Mouse (Mus musculus) kidney, adult 2 months (tissue): ENCODE data around the gene Akap10. TPM values are rescaled to one million over a fixed set of nuclear protein-coding genes. Genes with fewer than 3 reads are reported as not detected.
"Not testable (repeated sequence)": the region's sequence is repeated elsewhere in the genome, so short reads cannot be mapped to it uniquely, and the experiment has no call there.

Experiments used
- DNase-seq: peaks from one replicate; pipeline ENCODE4 v3.0.0; 2021
- H3K27ac ChIP-seq: fragments of 200-500 bp; 2 replicates; pipeline ENCODE4 v1.5.1; 2012; ENCODE audit warnings: low read depth, low read length, control low read depth, inconsistent platforms; ENCODE audit not compliant: insufficient read depth
- H3K27me3 ChIP-seq: fragments of 200-500 bp; replicated peaks from 2 replicates; pipeline ENCODE4 v1.6.1; 2012; ENCODE audit warnings: mild to moderate bottlenecking, moderate library complexity, low read length, inconsistent platforms; ENCODE audit not compliant: control insufficient read depth, insufficient read depth
- H3K36me3 ChIP-seq: fragments of 200-500 bp; 2 replicates; pipeline ENCODE4 v1.6.1; 2012; ENCODE audit warnings: mild to moderate bottlenecking, moderate library complexity, low read length, inconsistent platforms; ENCODE audit not compliant: control insufficient read depth, insufficient read depth
- H3K4me1 ChIP-seq: fragments of 200-500 bp; 2 replicates; pipeline ENCODE4 v1.6.1; 2011; ENCODE audit warnings: low read length; ENCODE audit not compliant: control insufficient read depth, insufficient read depth
- H3K4me3 ChIP-seq: fragments of 200-500 bp; 2 replicates; pipeline ENCODE4 v1.5.1; 2011; ENCODE audit warnings: mild to moderate bottlenecking, low read depth, low read length, control low read depth; ENCODE audit not compliant: insufficient read depth
- CTCF ChIP-seq: fragments of 200-500 bp; conservative IDR thresholded peaks from 2 replicates; pipeline ENCODE4 v1.5.1; 2011; ENCODE audit warnings: low read depth, mild to moderate bottlenecking, control low read depth, low read length, moderate library complexity, mixed read lengths; ENCODE audit not compliant: insufficient read depth, insufficient read length
- POLR2A ChIP-seq: fragments of 200-500 bp; IDR thresholded peaks from one replicate; pipeline ENCODE4 v1.6.1; 2011; ENCODE audit warnings: low read depth, low read length, control low read depth
- WGBS: fragments of 180-500 bp; shearing (Covaris S2); methylation state at CpG from one replicate; pipeline ENCODE4 v1.1.7; 2018; 5-methylcytosine and 5-hydroxymethylcytosine counted together
- polyA plus RNA-seq: library from polyadenylated mRNA; depleted of rRNA; stranded (reverse); fragments of >200 nt; gene quantifications from 2 replicates; pipeline ENCODE4 v1.2.3, GENCODE M21; 2012

Gene Akap10
- polyA plus RNA-seq, 1 experiment, result 17.2 TPM

DNA sequence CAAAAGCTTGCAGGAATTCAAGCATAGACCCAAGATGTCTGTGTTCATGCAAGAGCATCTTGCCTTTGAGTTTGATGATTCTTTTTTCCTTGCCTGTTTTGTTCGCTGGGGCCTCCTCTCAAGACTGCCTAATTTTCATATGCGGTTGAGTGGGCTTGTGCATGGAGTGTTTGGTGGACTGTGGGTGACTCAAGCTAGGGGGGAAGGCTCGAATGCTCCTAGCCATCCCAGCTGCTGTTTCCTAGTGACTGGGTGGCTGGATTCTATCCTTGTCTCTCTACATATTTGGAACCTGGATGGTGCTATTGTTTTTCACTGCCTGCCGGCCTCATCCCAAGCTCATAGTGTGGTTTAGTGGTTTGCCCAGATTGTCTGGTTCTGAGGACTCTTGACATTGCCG is 34.6 kb upstream of the Akap10 start:
- Histone ChIP-seq H3K27me3 (no peaks in the 10 kb centered on the region), H3K4me1 (no peaks in the 10 kb centered on the region), H3K27ac (no peak overlapping the region), H3K36me3 (no peaks in the 10 kb centered on the region), H3K4me3 (no peak overlapping the region)
- 90% methylated on average over 5 of the region's 5 CpGs for WGBS
- no peak for TF ChIP-seq POLR2A
- TF ChIP-seq CTCF, result no peak
- no peak for DNase-seq

- no peak overlapping the region for H3K4me3 ChIP-seq
- no peak for TF ChIP-seq POLR2A
- no peak for TF ChIP-seq CTCF
- 88% methylated on average over 3 of the region's 3 CpGs for WGBS
These were observed 33.1 kb upstream of the Akap10 start for GRCm38 (mm10) chr11:61963193-61963592.

DNA sequence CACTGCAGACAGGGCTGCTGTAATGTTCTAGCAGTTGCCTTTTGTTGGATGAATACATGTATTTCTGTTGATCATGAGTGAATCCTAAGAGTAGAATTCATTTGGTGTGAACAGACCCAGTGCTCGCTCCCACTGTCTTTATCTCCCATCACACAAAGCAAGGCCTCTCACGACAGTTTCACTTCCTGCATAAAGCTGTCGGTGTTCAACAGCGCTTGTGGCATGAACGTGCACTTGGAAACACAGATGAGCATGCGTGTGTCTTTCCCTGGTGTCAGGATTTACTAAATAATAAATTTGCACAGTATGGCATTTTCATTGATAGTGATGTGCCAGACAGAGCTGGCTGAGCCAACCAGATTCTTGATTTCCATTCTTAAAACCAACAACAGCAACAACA is 32.6 kb upstream of the Akap10 start:
- TF ChIP-seq CTCF, result no peak
- TF ChIP-seq POLR2A, result no peak
- no peaks in the 10 kb centered on the region for H3K36me3 ChIP-seq
- 81% methylated on average over 6 of the region's 6 CpGs for WGBS
- no peaks in the 10 kb centered on the region for H3K4me1 ChIP-seq
- no peak overlapping the region for H3K4me3 ChIP-seq
- no peak for DNase-seq
- H3K27me3 ChIP-seq, result no peaks in the 10 kb centered on the region; the same call in 1 of the 2 replicates
- no peak overlapping the region for H3K27ac ChIP-seq

More at GRCm38 (mm10) chr11:61963193-61963592, 33.1 kb upstream of the Akap10 start:
- no peak for DNase-seq
- no peaks in the 10 kb centered on the region for H3K4me1 ChIP-seq
- H3K27ac ChIP-seq, result no peak overlapping the region
- H3K27me3 ChIP-seq, result no peaks in the 10 kb centered on the region
- H3K36me3 ChIP-seq, result no peaks in the 10 kb centered on the region

DNA sequence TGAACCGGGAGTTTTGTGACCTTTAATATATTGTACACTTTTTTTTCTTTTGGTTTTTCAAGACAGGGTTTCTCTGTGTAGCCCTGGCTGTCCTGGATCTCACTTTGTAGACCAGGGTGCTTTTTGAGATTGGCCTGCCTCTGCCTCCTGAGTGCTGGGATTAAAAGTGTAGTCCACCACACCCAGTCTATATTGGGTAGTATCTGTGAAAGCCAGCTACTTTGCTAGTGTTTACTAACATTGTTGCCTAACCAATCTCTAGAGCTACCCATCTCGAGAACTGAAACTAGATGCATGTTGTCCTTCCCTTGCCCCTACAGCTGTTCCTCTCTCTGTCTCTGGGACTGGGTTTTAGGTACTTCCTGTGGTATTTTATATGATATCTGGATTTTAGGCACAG is 30.0 kb upstream of the Akap10 start:
- no peak overlapping the region for H3K4me3 ChIP-seq
- WGBS, result 86% methylated on average over 2 of the region's 2 CpGs
- H3K27me3 ChIP-seq, result no peaks in the 10 kb centered on the region; the same call in 1 of the 2 replicates
- no peaks in the 10 kb centered on the region for H3K36me3 ChIP-seq
- no peaks in the 10 kb centered on the region; the same call in 1 of the 2 replicates for H3K4me1 ChIP-seq
- no peak for DNase-seq
- no peak overlapping the region for H3K27ac ChIP-seq
- TF ChIP-seq CTCF (no peak), POLR2A (no peak)

DNA sequence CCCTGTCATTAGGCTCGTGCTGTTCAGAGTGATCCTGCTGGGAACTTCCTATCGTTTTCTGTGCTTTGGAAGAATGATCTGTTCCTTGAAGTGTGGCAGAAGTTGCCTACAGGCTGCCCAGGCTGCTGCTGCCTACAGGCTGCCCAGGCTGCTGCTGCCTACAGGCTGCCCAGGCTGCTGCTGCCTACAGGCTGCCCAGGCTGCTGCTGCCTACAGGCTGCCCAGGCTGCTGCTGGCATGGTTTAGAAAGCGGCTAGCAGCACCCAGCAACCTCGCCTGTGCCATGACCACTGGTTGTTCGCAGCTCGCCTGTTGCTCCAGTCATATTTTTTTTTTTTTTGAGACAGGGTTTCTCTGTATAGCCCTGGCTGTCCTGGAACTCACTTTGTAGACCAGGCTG is 28.7 kb upstream of the Akap10 start:
- not testable (repeated sequence) for H3K36me3 ChIP-seq, H3K27ac ChIP-seq, H3K4me1 ChIP-seq, H3K27me3 ChIP-seq, DNase-seq, H3K4me3 ChIP-seq
- 66% methylated on average over 6 of the region's 6 CpGs for WGBS

GRCm38 (mm10) chr11:61957296-61957813 is 27.3 kb upstream of the Akap10 start:
- no peaks in the 10 kb centered on the region for H3K36me3 ChIP-seq
- no peaks in the 10 kb centered on the region; the same call in 1 of the 2 replicates for H3K27me3 ChIP-seq
- H3K27ac ChIP-seq, result no peak overlapping the region
- no peak for DNase-seq
- 8% methylated on average over 25 of the region's 25 CpGs for WGBS
- H3K4me3 ChIP-seq, result peak overlapping the region; percentile 61
- H3K4me1 ChIP-seq, result peaks cover 3% of the 10 kb centered on the region; the same call in 1 of the 2 replicates
- TF ChIP-seq CTCF, result no peak
- no peak for TF ChIP-seq POLR2A

GRCm38 (mm10) chr11:61956572-61957295 is 26.7 kb upstream of the Akap10 start, which contains the start of gene Specc1:
Specc1 (plus strand) TSS chr11:61956763.
- WGBS, result under 1% methylated on average over 58 of the region's 58 CpGs
- H3K4me1 ChIP-seq, result peaks cover 3% of the 10 kb centered on the region; the same call in 1 of the 2 replicates
- H3K27ac ChIP-seq, result 0 out of 2 replicates have a peak within 1 kb of the TSS, but pooled peaks have one; percentile 6
- no peaks in the 10 kb centered on the region for H3K36me3 ChIP-seq
- TF ChIP-seq POLR2A, result no peak
- TF ChIP-seq CTCF, result peak; percentile 81
- DNase-seq, result peak; percentile 91
- H3K27me3 ChIP-seq, result no peaks in the 10 kb centered on the region; the same call in 1 of the 2 replicates
- peak within 1 kb of the TSS; percentile 61 for H3K4me3 ChIP-seq
